Mouse (Mus musculus) CD8-positive naive resting alpha-beta T cell, adult 57 days (primary cell): ENCODE measurements around the gene Gm20388. TPM values are rescaled to one million over a fixed set of nuclear protein-coding genes. Genes with fewer than 3 reads are reported as not detected.

ENCODE experiments used
- total RNA-seq: library from RNA; stranded (reverse); gene quantifications from one replicate; pipeline ENCODE4 v1.2.4, GENCODE M21; 2023

Gm20388 gene
- 14.0 TPM for total RNA-seq

GRCm38 (mm10) chr8:119910547-119911257, at the start of gene Gm20388:
TSS of gene Gm20388 (plus strand) at chr8:119910841.

GRCm38 (mm10) chr8:119861706-119862389, 48.8 kb upstream of the Gm20388 start, which contains the start of gene Klhl36:
TSS of gene Klhl36 (plus strand) at chr8:119862266.

GRCm38 (mm10) chr8:119909944-119910546, 596 bp upstream of the Gm20388 start, which contains the start of gene Usp10:
TSS of gene Usp10 (plus strand) at chr8:119910360.

GRCm38 (mm10) chr8:119992249-119992648, 81.6 kb downstream of the Gm20388 start, which contains the start of gene Crispld2:
TSS of gene Crispld2 (plus strand) at chr8:119992438.

GRCm38 (mm10) chr8:120101068-120101972, 190.7 kb downstream of the Gm20388 start, which contains the start of gene Zdhhc7:
TSS of gene Zdhhc7 (minus strand) at chr8:120101482.

GRCm38 (mm10) chr8:120113758-120114255, 203.2 kb downstream of the Gm20388 start, which contains the start of gene 6430548M08Rik:
TSS of gene 6430548M08Rik (plus strand) at chr8:120114152.

GRCm38 (mm10) chr8:120177318-120178123, 266.9 kb downstream of the Gm20388 start, which contains the start of gene Fam92b:
TSS of gene Fam92b (minus strand) at chr8:120177466.

GRCm38 (mm10) chr8:120227891-120228591, 317.4 kb downstream of the Gm20388 start, which contains the start of gene Gse1:
TSS of gene Gse1 (plus strand) at chr8:120228456.

GRCm38 (mm10) chr8:120588908-120589771, 678.5 kb downstream of the Gm20388 start, which contains the start of gene Gins2:
TSS of gene Gins2 (minus strand) at chr8:120589304.

GRCm38 (mm10) chr8:120647532-120647931, 736.9 kb downstream of the Gm20388 start, which contains the start of gene 1190005I06Rik:
TSS of gene 1190005I06Rik (minus strand) at chr8:120647632.

GRCm38 (mm10) chr8:120667561-120668373, 757.1 kb downstream of the Gm20388 start, which contains the start of the genes Gm27021 and Cox4i1:
TSS of gene Gm27021 (minus strand) at chr8:120668079.
TSS of gene Cox4i1 (plus strand) at chr8:120668222.

GRCm38 (mm10) chr8:120668374-120668905, 757.8 kb downstream of the Gm20388 start, which contains the start of gene Emc8:
TSS of gene Emc8 (minus strand) at chr8:120668573.

GRCm38 (mm10) chr8:120735770-120736481, 825.3 kb downstream of the Gm20388 start, which contains the start of gene Irf8:
TSS of gene Irf8 (plus strand) at chr8:120736358.

GRCm38 (mm10) chr8:121084210-121084951, 1173.7 kb downstream of the Gm20388 start, which contains the start of gene Foxf1:
TSS of gene Foxf1 (plus strand) at chr8:121084386.

GRCm38 (mm10) chr8:121107668-121108656, 1197.3 kb downstream of the Gm20388 start, which contains the start of gene Mthfsd:
TSS of gene Mthfsd (minus strand) at chr8:121108392.

